ENCODE assay signal across 8 mouse cellular contexts in genomic region chr14:55095263-55095662, GRCm38 (mm10). TPM values are rescaled to one million over a fixed set of nuclear protein-coding genes. Genes with fewer than 3 reads are reported as not detected.
DNase-seq lines count a peak whose midpoint lies in the region; ATAC-seq and TF ChIP-seq lines count a peak whose summit lies in the region.

No protein-coding gene starts in this region.

- WGBS in kidney, embryonic 16.5 days: 40% methylated on average over 9 of the region's 9 CpGs
- 58% methylated on average over 9 of the region's 9 CpGs for WGBS in embryonic facial prominence, embryonic 10.5 days
- 62% methylated on average over 9 of the region's 9 CpGs for WGBS in hindbrain, embryonic 16.5 days
- 57% methylated on average over 9 of the region's 9 CpGs for WGBS in midbrain, postnatal 0 days

- H3K9ac ChIP-seq in kidney, embryonic 16.5 days (replicated peaks; ENCODE audit: low read length): peak overlapping the region; percentile 74
- peak overlapping the region; percentile 64 for H3K9ac ChIP-seq in hindbrain, embryonic 16.5 days (ENCODE audit: low read depth, low read length)
- peak overlapping the region; percentile 84 for H3K9ac ChIP-seq in midbrain, postnatal 0 days (replicated peaks; ENCODE audit: low read length, poor library complexity, severe bottlenecking)

- H3K4me2 ChIP-seq in kidney, embryonic 16.5 days (replicated peaks; ENCODE audit: low read depth, low read length): peak overlapping the region; percentile 65
- H3K4me2 ChIP-seq in hindbrain, embryonic 16.5 days (ENCODE audit: low read length): peak overlapping the region; percentile 65
- H3K4me2 ChIP-seq in midbrain, postnatal 0 days (ENCODE audit: low read depth, low read length, poor library complexity, severe bottlenecking): peak overlapping the region; percentile 80

- DNase-seq in kidney, postnatal 25 days: no peak
- DNase-seq in embryonic facial prominence, embryonic 10.5 days (ENCODE audit: low spot score): no peak
- no peak for DNase-seq in midbrain, postnatal 0 days (ENCODE audit: low spot score)
- no peak for DNase-seq in urinary bladder, postnatal 25 days (ENCODE audit: low spot score)
- no peak for DNase-seq in kidney, adult 18-20 months
- DNase-seq in urinary bladder, postnatal 14 days (ENCODE audit: low spot score): no peak

- no peaks in the 10 kb centered on the region for H3K9me3 ChIP-seq in kidney, embryonic 16.5 days (ENCODE audit: low read length)
- H3K9me3 ChIP-seq in embryonic facial prominence, embryonic 10.5 days: no peaks in the 10 kb centered on the region
- no peaks in the 10 kb centered on the region for H3K9me3 ChIP-seq in hindbrain, embryonic 16.5 days (ENCODE audit: control insufficient read depth, low read length)
- H3K9me3 ChIP-seq in midbrain, postnatal 0 days (ENCODE audit: low read length): no peaks in the 10 kb centered on the region

- H3K27me3 ChIP-seq in kidney, embryonic 16.5 days (ENCODE audit: insufficient read depth, low read length): no peaks in the 10 kb centered on the region
- H3K27me3 ChIP-seq in embryonic facial prominence, embryonic 10.5 days (replicated peaks; ENCODE audit: low read depth, poor library complexity, severe bottlenecking): peaks cover 13% of the 10 kb centered on the region
- no peaks in the 10 kb centered on the region for H3K27me3 ChIP-seq in hindbrain, embryonic 16.5 days (replicated peaks; ENCODE audit: control insufficient read depth, insufficient read depth, low read length)
- no peaks in the 10 kb centered on the region for H3K27me3 ChIP-seq in midbrain, postnatal 0 days (ENCODE audit: insufficient read depth, low read length)

- ATAC-seq in kidney, embryonic 16.5 days (ENCODE audit: low FRiP score, low TSS enrichment): no peak
- 0 out of 2 replicates have a peak, but pooled peaks have one; percentile 0 for ATAC-seq in hindbrain, embryonic 16.5 days
- ATAC-seq in midbrain, postnatal 0 days (ENCODE audit: low FRiP score): no peak

- peaks cover 28% of the 10 kb centered on the region for H3K4me1 ChIP-seq in kidney, embryonic 16.5 days (ENCODE audit: insufficient read depth, low read length)
- H3K4me1 ChIP-seq in embryonic facial prominence, embryonic 10.5 days: peaks cover 55% of the 10 kb centered on the region
- H3K4me1 ChIP-seq in hindbrain, embryonic 16.5 days (ENCODE audit: control insufficient read depth, insufficient read depth, low read depth, low read length): peaks cover 31% of the 10 kb centered on the region
- peaks cover 11% of the 10 kb centered on the region for H3K4me1 ChIP-seq in midbrain, postnatal 0 days (ENCODE audit: insufficient read depth, low read length)

- H3K27ac ChIP-seq in kidney, embryonic 16.5 days (ENCODE audit: low read length): peak overlapping the region; percentile 78
- H3K27ac ChIP-seq in embryonic facial prominence, embryonic 10.5 days (replicated peaks): peak overlapping the region; percentile 93
- H3K27ac ChIP-seq in hindbrain, embryonic 16.5 days (ENCODE audit: low read depth, low read length): peak overlapping the region; percentile 79
- peak overlapping the region; percentile 96 for H3K27ac ChIP-seq in midbrain, postnatal 0 days (ENCODE audit: low read depth, low read length)

- H3K36me3 ChIP-seq in kidney, embryonic 16.5 days (ENCODE audit: insufficient read depth, low read length): peaks cover 7% of the 10 kb centered on the region; the same call in 1 of the 2 replicates
- peaks cover 30% of the 10 kb centered on the region for H3K36me3 ChIP-seq in embryonic facial prominence, embryonic 10.5 days (replicated peaks)
- no peaks in the 10 kb centered on the region for H3K36me3 ChIP-seq in hindbrain, embryonic 16.5 days (ENCODE audit: control insufficient read depth, insufficient read depth, low read length)
- peaks cover 1% of the 10 kb centered on the region; the same call in 1 of the 2 replicates for H3K36me3 ChIP-seq in midbrain, postnatal 0 days (ENCODE audit: insufficient read depth, low read length)

- peak overlapping the region; percentile 63 for H3K4me3 ChIP-seq in kidney, embryonic 16.5 days (ENCODE audit: low read length)
- H3K4me3 ChIP-seq in embryonic facial prominence, embryonic 10.5 days: peak overlapping the region; percentile 77
- peak overlapping the region; percentile 44 for H3K4me3 ChIP-seq in hindbrain, embryonic 16.5 days (ENCODE audit: low read length)
- peak overlapping the region; percentile 64 for H3K4me3 ChIP-seq in midbrain, postnatal 0 days (ENCODE audit: low read depth, low read length)

- TF ChIP-seq CTCF in midbrain, postnatal 0 days (IDR thresholded peaks at IDR 0.05): no peak

RNA-seq across cellular contexts. Expression of gene Thtpa, which starts 0.7 kb away (rescaled TPM):
- polyA plus RNA-seq in kidney, embryonic 16.5 days (2015; fragmentation: Nextera tagmentation; extraction: Ambion mirVana): 27.1 and 28.9 TPM in 2 replicates
- 22.4 and 22.8 TPM in 2 replicates for polyA plus RNA-seq in embryonic facial prominence, embryonic 10.5 days (2016; fragmentation: Nextera tagmentation; extraction: Ambion mirVana)
- polyA plus RNA-seq in hindbrain, embryonic 16.5 days (2015; fragmentation: Nextera tagmentation; extraction: Ambion mirVana): 34.4 and 36.1 TPM in 2 replicates
- total RNA-seq in midbrain, postnatal 0 days (2014; rRNA removed): 38.0 and 42.1 TPM in 2 replicates
- 32.5 and 35.2 TPM in 2 replicates for polyA plus RNA-seq in midbrain, postnatal 0 days (2015; fragmentation: Nextera tagmentation; extraction: Ambion mirVana)

RNA-seq across cellular contexts. Expression of gene Zfhx2, which starts 3.1 kb away (rescaled TPM):
- polyA plus RNA-seq in kidney, embryonic 16.5 days (2015; fragmentation: Nextera tagmentation; extraction: Ambion mirVana): 4.3 and 6.0 TPM in 2 replicates
- polyA plus RNA-seq in embryonic facial prominence, embryonic 10.5 days (2016; fragmentation: Nextera tagmentation; extraction: Ambion mirVana): 6.1 and 6.8 TPM in 2 replicates
- 18.4 and 20.5 TPM in 2 replicates for polyA plus RNA-seq in hindbrain, embryonic 16.5 days (2015; fragmentation: Nextera tagmentation; extraction: Ambion mirVana)
- 16.4 and 18.6 TPM in 2 replicates for total RNA-seq in midbrain, postnatal 0 days (2014; rRNA removed)
- polyA plus RNA-seq in midbrain, postnatal 0 days (2015; fragmentation: Nextera tagmentation; extraction: Ambion mirVana): 11.2 and 14.2 TPM in 2 replicates

RNA-seq across cellular contexts. Expression of gene Ap1g2, which starts 11.1 kb away (rescaled TPM):
- polyA plus RNA-seq in kidney, embryonic 16.5 days (2015; fragmentation: Nextera tagmentation; extraction: Ambion mirVana): 23.2 and 23.3 TPM in 2 replicates
- 14.5 and 15.8 TPM in 2 replicates for polyA plus RNA-seq in embryonic facial prominence, embryonic 10.5 days (2016; fragmentation: Nextera tagmentation; extraction: Ambion mirVana)
- 6.9 and 7.7 TPM in 2 replicates for polyA plus RNA-seq in hindbrain, embryonic 16.5 days (2015; fragmentation: Nextera tagmentation; extraction: Ambion mirVana)
- 8.2 and 11.6 TPM in 2 replicates for total RNA-seq in midbrain, postnatal 0 days (2014; rRNA removed)
- 6.6 and 8.9 TPM in 2 replicates for polyA plus RNA-seq in midbrain, postnatal 0 days (2015; fragmentation: Nextera tagmentation; extraction: Ambion mirVana)

RNA-seq across cellular contexts. Expression of gene Jph4, which starts 21.5 kb away (rescaled TPM):
- 0.45 and 0.51 TPM in 2 replicates for polyA plus RNA-seq in kidney, embryonic 16.5 days (2015; fragmentation: Nextera tagmentation; extraction: Ambion mirVana)
- polyA plus RNA-seq in embryonic facial prominence, embryonic 10.5 days (2016; fragmentation: Nextera tagmentation; extraction: Ambion mirVana): 0.45 and 0.81 TPM in 2 replicates
- 31.8 and 32.3 TPM in 2 replicates for polyA plus RNA-seq in hindbrain, embryonic 16.5 days (2015; fragmentation: Nextera tagmentation; extraction: Ambion mirVana)
- 158 and 182 TPM in 2 replicates for total RNA-seq in midbrain, postnatal 0 days (2014; rRNA removed)
- polyA plus RNA-seq in midbrain, postnatal 0 days (2015; fragmentation: Nextera tagmentation; extraction: Ambion mirVana): 41.7 and 45.1 TPM in 2 replicates
